Mouse (Mus musculus) spleen, adult 2 months (tissue): ENCODE results near the gene Orc3.

Source experiments
- CTCF ChIP-seq: fragments of 200-500 bp; IDR thresholded peaks from 2 replicates; pipeline ENCODE4 v1.5.1; 2011; ENCODE audit warnings: mild to moderate bottlenecking, inconsistent platforms; ENCODE audit not compliant: insufficient read depth, insufficient read length, insufficient replicate concordance; ENCODE audit errors: extremely low read depth
- POLR2A ChIP-seq: fragments of 200-500 bp; IDR thresholded peaks from 2 replicates; pipeline ENCODE4 v1.6.1; 2011; ENCODE audit warnings: low read depth, low read length, inconsistent platforms

DNA sequence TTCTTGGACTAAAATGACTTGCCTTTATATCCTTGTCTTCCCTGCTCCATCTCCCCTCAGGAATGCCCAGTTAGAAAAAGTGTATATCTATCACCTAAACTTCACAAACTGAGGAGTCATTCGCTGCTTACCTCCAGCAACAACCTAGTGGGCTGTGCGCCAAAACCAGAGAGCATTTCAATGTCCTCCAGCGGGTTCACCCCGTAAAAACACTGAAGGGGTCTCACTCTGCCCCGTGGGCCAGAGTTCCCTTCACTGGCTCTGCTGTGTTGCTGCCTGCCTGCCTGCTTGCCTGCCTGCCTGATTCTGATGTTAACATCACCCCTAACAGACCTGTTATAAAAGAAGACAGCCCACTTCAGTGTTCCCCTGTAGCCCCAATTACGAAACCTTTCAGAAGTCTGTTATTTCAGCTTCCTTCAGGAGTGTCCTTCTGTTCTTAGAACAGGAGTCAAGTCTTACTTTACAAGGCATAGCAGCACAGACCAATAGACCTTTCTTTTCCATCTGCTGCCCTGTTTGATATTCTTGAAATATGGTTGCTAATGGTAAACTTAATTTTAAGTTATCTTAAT lies 1.1 kb downstream of the Orc3 start:
- TF ChIP-seq CTCF (no peak), POLR2A (no peak)
